Mouse (Mus musculus) hematopoietic stem cell, adult 5-6 weeks (primary cell): ENCODE measurements around the gene Acer2. TPM values are rescaled to one million over a fixed set of nuclear protein-coding genes. Genes with fewer than 3 reads are reported as not detected.

Experiments used
- ATAC-seq, 2 experiments: fragments of 125-278 bp in 1 of 2; replicated peaks in 1 of 2; 2 replicates each; pipeline ENCODE4 v1.8.0; 2016 to 2017; ENCODE audit warnings: inconsistent platforms in 2 of 2, mild to moderate bottlenecking in 2 of 2, moderate number of reproducible peaks in 2 of 2, low read depth in 1 of 2, moderate TSS enrichment in 1 of 2; ENCODE audit not compliant: low FRiP score in 2 of 2, poor library complexity in 2 of 2, severe bottlenecking in 2 of 2, insufficient read depth in 1 of 2, low TSS enrichment in 1 of 2
- total RNA-seq: library from RNA; stranded (forward); fragments of 172-1452, 232-1000 nt; gene quantifications from 2 replicates; pipeline ENCODE4 v1.2.3, GENCODE M21; 2017

Gene Acer2
- total RNA-seq, 1 experiment from 2014 or later, result 5.4 TPM

GRCm38 (mm10) chr4:86882413-86882812, 8.2 kb downstream of the Acer2 start:
- no peak for ATAC-seq

DNA sequence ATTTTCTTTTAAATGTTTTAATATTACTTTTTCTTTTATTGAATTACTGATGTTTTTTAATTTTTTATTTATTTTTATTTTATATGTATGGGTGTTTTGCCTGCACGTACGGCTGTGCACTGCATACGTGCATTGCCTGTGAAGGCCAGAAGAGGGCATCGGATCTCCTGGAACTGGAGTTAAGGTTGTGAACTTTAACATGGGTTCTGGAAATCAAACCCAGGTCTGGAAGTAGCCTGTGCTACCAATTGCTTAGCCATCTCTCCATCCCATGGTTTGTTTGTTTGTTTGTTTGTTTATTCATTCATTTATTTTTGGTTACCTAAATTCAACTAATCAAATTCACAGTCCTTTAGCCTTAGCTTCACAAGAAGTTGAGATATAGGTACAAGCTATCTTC, 10.7 kb downstream of the Acer2 start:
- peak in 1 of 2 experiments; percentile 43; a peak in 1 of 4 replicates for ATAC-seq

DNA sequence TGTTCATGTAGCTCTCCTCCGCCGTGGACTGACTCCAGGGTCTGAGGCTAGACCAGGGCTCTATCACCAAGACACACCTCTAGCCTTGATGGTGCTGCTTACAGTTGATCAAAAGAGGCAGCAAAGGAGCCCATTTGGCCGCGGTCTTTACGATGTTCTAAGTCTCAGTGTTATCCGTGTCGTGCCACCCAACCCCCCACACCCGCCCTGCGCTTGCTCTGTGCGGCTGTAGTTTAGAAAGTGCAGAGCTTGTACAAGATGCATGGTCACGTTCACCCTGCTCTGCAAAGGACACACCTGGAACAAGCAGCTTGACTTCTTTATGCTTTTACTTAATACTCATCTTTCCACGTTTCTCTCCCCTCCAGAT, 11.6 kb downstream of the Acer2 start:
- ATAC-seq, result peak; percentile 33 to 54

DNA sequence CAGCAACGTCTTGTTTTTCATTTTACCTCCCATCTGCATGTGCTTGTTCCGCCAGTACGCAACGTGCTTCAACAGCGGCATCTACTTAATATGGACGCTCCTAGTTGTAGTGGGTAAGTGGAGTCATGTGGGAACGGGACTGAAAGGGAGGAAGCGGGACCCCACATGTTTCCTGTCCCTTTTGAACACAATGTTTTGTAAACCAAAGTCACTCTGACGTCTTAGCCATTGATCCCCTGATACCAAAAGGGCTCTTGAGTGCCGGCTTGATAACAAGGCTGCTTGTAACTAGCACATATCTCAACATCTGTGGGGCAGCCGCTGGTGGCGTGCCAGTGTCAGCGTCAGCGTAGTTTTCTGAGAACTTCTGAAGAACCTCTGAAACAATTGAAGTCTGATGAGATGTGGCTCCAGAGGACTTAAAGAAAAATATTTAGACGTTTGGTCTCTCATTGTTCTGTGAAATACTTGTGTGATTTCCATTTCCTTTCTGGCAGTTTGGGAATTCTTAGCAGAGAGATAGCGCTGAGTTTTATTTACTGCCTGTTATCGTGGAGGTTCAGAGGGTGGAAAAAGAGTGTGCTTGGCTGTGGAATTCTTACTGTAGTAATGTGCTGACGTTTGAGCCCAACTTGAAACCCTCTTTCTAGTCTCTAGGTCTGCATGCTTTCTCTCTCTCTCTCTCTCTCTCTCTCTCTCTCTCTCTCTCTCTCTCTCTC, 12.1 kb downstream of the Acer2 start:
- ATAC-seq, result peak; percentile 82 to 88

DNA sequence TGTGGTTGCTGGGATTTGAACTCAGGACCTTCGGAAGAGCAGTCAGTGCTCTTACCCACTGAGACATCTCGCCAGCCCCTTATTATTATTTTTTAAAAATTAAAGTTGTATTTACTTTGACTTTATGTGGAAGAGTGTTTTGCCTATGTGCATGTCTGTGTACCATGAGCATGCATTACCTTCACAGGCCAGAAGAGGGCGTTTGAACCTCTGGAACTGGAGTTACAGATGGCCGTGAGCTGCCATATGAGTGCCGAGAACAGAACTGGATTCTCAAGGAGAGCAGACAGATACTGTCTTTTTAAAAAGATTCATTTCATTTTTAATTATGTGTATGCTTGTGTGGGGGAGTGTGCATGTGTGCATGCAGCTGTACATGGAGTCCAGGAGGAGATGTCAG, 13.7 kb downstream of the Acer2 start:
- no peak for ATAC-seq

DNA sequence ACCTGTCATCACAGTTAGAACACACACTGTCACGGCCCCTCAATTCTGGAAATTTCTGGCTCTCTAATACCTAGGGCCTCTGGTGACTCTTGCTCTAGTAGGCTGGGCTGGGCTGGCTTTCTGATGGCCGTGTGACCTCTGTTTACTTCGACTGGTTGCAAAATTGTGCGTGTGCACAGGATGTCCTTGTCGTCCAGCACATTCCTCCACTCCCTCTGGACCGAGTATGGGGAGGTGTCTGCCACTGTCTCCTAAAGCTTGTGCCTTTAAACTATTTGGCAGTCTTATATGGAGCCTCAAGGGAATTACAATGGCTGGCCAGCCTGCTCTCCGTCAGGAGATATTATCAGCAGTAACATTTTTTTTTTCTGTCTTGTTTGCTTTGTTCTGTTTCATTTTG, 23.2 kb downstream of the Acer2 start:
- no peak for ATAC-seq

DNA sequence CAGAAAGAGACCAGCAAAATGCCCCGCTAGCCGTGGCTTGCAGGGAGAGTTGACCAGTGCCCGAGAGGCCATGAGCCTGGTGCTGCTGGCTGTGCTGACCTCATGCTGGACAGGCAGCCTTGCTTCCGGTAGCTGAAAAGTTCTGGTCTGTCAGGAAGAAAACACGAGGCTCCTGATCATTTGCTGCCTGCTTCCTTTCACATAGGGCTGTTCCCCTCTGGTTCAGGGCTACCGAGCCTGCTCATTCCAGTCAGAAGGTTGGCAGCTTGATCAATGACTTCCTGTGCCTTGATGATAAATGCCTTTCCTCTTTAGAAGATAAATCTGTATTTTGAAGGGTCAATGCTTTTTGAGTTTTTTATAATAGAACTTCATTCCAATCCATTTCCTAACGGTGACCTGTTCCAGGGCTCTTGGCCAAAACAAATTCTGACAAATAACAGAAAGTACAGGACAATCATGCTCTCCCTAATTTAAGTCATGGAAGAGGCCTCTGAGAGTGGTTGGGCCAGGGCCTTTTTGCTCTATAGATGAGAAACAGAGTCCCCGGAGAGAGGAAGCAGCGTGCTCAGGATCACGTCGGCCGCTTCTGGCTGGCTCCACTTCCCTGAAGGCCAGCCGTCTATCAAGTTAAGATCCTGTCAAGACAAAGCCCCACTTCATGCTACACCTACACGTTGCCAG, 24.7 kb downstream of the Acer2 start:
- peak in 1 of 2 experiments; percentile 29; a peak in 1 of 4 replicates for ATAC-seq

GRCm38 (mm10) chr4:86902351-86902750, 28.2 kb downstream of the Acer2 start:
- ATAC-seq, result peak; percentile 72 to 75

DNA sequence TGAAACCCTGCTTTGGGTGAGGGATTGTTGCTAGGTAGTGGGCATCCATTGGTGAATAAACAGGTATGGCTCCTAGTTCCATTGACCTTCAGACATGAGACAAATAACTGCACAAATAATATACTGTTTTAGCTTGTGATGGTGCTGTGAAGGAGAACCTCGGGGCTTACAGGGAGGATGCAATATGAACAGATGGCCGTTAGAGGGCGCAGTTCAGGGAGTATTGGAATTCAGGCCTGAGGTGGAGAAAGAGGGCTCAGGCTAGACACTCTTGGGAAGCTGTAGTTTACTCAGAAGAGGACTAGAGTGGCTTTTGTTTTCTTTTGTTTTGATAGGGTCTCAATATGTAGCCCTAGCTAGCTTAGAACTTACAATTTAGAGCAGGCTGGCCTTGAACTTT, 30.8 kb downstream of the Acer2 start:
- 0 out of 4 replicates have a peak, but pooled peaks of 1 of the 2 experiments have one; percentile 19 for ATAC-seq

- no peak for ATAC-seq
These were observed 31.7 kb downstream of the Acer2 start for GRCm38 (mm10) chr4:86905869-86906268.

DNA sequence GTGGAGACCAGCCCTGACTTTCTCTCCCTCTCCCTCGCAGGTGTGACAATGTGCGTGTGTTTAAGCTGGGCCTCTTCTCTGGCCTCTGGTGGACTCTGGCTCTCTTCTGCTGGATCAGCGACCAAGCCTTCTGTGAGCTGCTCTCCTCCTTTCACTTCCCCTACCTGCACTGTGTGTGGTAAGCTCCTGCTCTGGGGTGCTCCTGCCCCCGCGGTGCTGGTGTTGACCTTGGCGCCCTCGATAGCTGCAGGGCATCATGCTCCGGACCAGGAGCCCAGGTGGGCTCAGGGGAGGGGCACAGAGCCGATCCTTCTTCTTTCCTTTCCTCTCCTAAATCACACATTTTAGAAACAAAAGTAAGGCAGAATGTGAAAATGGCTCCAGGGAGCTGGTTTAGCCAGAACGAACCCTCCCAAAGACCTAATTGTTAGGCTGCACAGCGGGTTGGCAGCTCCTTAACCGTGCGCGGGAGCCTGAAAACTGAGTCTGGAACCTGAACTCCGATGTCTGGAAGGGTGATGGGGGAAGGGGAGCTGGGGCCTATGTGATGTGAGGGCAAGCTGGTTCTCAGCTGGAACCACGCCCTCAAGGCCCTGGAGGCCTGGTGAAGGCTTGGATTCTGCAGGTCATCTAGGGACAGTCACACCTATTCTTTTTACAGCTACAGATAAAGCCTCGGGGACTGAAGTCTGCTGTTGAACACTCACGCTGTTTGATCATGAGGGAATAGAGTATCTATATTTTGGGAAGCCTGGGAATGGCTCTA, 37.6 kb downstream of the Acer2 start:
- no peak for ATAC-seq

GRCm38 (mm10) chr4:86912757-86913156, 38.6 kb downstream of the Acer2 start:
- ATAC-seq, result no peak

- ATAC-seq, result no peak
These were observed 41.9 kb downstream of the Acer2 start for GRCm38 (mm10) chr4:86916062-86916461.

DNA sequence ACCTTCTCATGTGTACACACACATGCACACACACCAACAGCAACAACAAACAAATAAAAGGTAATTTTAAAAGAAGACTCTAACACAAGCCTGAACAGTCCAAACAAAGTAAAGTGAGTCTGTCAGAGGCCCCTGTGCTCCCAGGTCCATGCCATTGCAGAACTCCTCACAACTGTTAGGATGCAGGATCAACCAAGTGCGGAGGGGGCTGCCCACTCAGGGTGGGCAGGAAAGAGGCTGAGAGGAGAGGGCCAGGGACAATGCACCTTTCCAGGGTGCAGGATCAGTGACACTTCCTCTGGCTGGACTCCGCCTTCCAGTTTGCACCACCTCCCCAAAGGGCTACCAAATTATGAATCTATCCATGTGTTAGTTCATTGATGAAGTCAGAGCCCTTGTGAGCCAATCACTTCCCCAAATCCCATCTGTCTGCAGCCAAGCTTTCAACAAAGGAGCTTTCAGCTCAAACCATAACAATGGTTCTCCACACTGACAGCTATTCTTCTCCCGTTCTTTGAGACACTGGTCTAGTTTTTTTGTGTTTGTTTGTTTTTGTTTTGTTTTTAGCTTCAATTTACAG, 49.4 kb downstream of the Acer2 start:
- ATAC-seq, result no peak

- peak; percentile 73 to 88; a peak in 3 of 4 replicates for ATAC-seq
These were observed 50.7 kb downstream of the Acer2 start for GRCm38 (mm10) chr4:86924804-86925458.

DNA sequence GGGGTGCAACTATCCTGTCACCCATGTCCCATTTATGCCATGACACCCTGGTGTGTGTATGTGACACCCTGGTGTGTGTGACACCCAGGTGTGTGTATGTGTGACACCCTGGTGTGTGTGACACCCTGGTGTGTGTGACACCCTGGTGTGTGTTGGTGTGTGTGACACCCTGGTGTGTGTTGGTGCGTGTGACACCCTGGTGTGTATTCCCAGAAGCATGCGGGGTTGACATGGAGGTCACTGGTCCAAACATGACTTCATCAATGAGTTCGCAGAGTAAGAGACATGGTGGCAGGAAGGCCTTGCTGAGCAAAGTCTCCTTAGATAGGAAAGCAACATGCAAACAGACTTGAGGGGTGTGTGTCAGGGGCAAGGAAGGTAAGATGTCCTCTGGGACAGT, 52.8 kb downstream of the Acer2 start:
- no peak for ATAC-seq

GRCm38 (mm10) chr4:86930101-86930635, 56.0 kb downstream of the Acer2 start:
- no peak for ATAC-seq
